Mouse (Mus musculus): Measurements from ENCODE around the gene Id3. TPM values are rescaled to one million over a fixed set of nuclear protein-coding genes. Genes with fewer than 3 reads are reported as not detected.

The Id3 gene
- polyA plus RNA-seq, 1 experiment from 2014 or later, result 411 TPM

- H3K9me3 ChIP-seq (replicated peaks; ENCODE audit: control insufficient read depth, low read length), result no peaks in the 10 kb centered on the region
These were observed 9.5 kb upstream of the Id3 start for GRCm38 (mm10) chr4:136133801-136134200.

GRCm38 (mm10) chr4:136134418-136134977, 8.8 kb upstream of the Id3 start:
- Histone ChIP-seq H3K4me1 (ENCODE audit: control insufficient read depth, insufficient read depth, low read length) (peaks cover 39% of the 10 kb centered on the region), H3K27me3 (ENCODE audit: control insufficient read depth, insufficient read depth, low read length) (peaks cover 3% of the 10 kb centered on the region; the same call in 1 of the 2 replicates), H3K27ac (ENCODE audit: low read depth, low read length) (peak overlapping the region; percentile 97), H3K36me3 (ENCODE audit: control insufficient read depth, insufficient read depth, low read length) (no peaks in the 10 kb centered on the region), H3K9me3 (replicated peaks; ENCODE audit: control insufficient read depth, low read length) (no peaks in the 10 kb centered on the region), H3K4me3 (ENCODE audit: low read depth, low read length) (peak overlapping the region; percentile 50), H3K4me2 (peak overlapping the region; percentile 88), H3K9ac (ENCODE audit: low read depth, low read length) (peak overlapping the region; percentile 79)
- under 1% methylated on average over 15 of the region's 15 CpGs for WGBS (ENCODE audit: insufficient replicate concordance)
- ATAC-seq (replicated peaks; ENCODE audit: insufficient number of reproducible peaks, low FRiP score, low TSS enrichment), result no peak; the same call in 1 of the 2 replicates

More at GRCm38 (mm10) chr4:136133801-136134200, 9.5 kb upstream of the Id3 start:
- Histone ChIP-seq H3K27ac (ENCODE audit: low read depth, low read length) (peak overlapping the region; percentile 97), H3K36me3 (ENCODE audit: control insufficient read depth, insufficient read depth, low read length) (no peaks in the 10 kb centered on the region), H3K4me1 (ENCODE audit: control insufficient read depth, insufficient read depth, low read length) (peaks cover 32% of the 10 kb centered on the region), H3K9ac (ENCODE audit: low read depth, low read length) (peak overlapping the region; percentile 79), H3K4me2 (peak overlapping the region; percentile 88), H3K27me3 (ENCODE audit: control insufficient read depth, insufficient read depth, low read length) (peaks cover 3% of the 10 kb centered on the region; the same call in 1 of the 2 replicates), H3K4me3 (ENCODE audit: low read depth, low read length) (peak overlapping the region; percentile 50; the same call in 1 of the 2 replicates)
- WGBS (ENCODE audit: insufficient replicate concordance), result 12% methylated on average over 9 of the region's 9 CpGs
- ATAC-seq (replicated peaks; ENCODE audit: insufficient number of reproducible peaks, low FRiP score, low TSS enrichment), result no peak

- Histone ChIP-seq H3K36me3 (ENCODE audit: control insufficient read depth, insufficient read depth, low read length) (no peaks in the 10 kb centered on the region), H3K9me3 (replicated peaks; ENCODE audit: control insufficient read depth, low read length) (no peaks in the 10 kb centered on the region), H3K4me2 (peak overlapping the region; percentile 88), H3K4me1 (ENCODE audit: control insufficient read depth, insufficient read depth, low read length) (peaks cover 44% of the 10 kb centered on the region), H3K4me3 (ENCODE audit: low read depth, low read length) (peak overlapping the region; percentile 50), H3K27me3 (ENCODE audit: control insufficient read depth, insufficient read depth, low read length) (peaks cover 3% of the 10 kb centered on the region; the same call in 1 of the 2 replicates), H3K27ac (ENCODE audit: low read depth, low read length) (peak overlapping the region; percentile 97), H3K9ac (ENCODE audit: low read depth, low read length) (peak overlapping the region; percentile 79)
- WGBS (ENCODE audit: insufficient replicate concordance), result 2% methylated on average over 49 of the region's 50 CpGs
- no peak; the same call in 1 of the 2 replicates for ATAC-seq (replicated peaks; ENCODE audit: insufficient number of reproducible peaks, low FRiP score, low TSS enrichment)
These were observed 8.1 kb upstream of the Id3 start for GRCm38 (mm10) chr4:136134978-136135873.

GRCm38 (mm10) chr4:136135874-136136728, 7.2 kb upstream of the Id3 start:
- no peak overlapping the region; the same call in 1 of the 2 replicates for H3K9ac ChIP-seq (ENCODE audit: low read depth, low read length)
- H3K4me2 ChIP-seq, result peak overlapping the region; percentile 88
- whole genome bisulfite sequencing (ENCODE audit: insufficient replicate concordance), result 31% methylated on average over 9 of the region's 9 CpGs
- peak overlapping the region; percentile 50 for H3K4me3 ChIP-seq (ENCODE audit: low read depth, low read length)
- no peaks in the 10 kb centered on the region for H3K36me3 ChIP-seq (ENCODE audit: control insufficient read depth, insufficient read depth, low read length)
- peak overlapping the region; percentile 97 for H3K27ac ChIP-seq (ENCODE audit: low read depth, low read length)
- ATAC-seq (replicated peaks; ENCODE audit: insufficient number of reproducible peaks, low FRiP score, low TSS enrichment), result no peak
- no peaks in the 10 kb centered on the region for H3K9me3 ChIP-seq (replicated peaks; ENCODE audit: control insufficient read depth, low read length)
- H3K4me1 ChIP-seq (ENCODE audit: control insufficient read depth, insufficient read depth, low read length), result peaks cover 50% of the 10 kb centered on the region
- H3K27me3 ChIP-seq (ENCODE audit: control insufficient read depth, insufficient read depth, low read length), result peaks cover 3% of the 10 kb centered on the region; the same call in 1 of the 2 replicates

GRCm38 (mm10) chr4:136139326-136140110, 3.8 kb upstream of the Id3 start:
- no peak overlapping the region for H3K4me3 ChIP-seq (ENCODE audit: low read depth, low read length)
- H3K27ac ChIP-seq (ENCODE audit: low read depth, low read length), result peak overlapping the region; percentile 97
- no peaks in the 10 kb centered on the region for H3K36me3 ChIP-seq (ENCODE audit: control insufficient read depth, insufficient read depth, low read length)
- 41% methylated on average over 17 of the region's 17 CpGs for WGBS (ENCODE audit: insufficient replicate concordance)
- H3K4me1 ChIP-seq (ENCODE audit: control insufficient read depth, insufficient read depth, low read length), result peaks cover 60% of the 10 kb centered on the region
- H3K9me3 ChIP-seq (replicated peaks; ENCODE audit: control insufficient read depth, low read length), result no peaks in the 10 kb centered on the region
- H3K9ac ChIP-seq (ENCODE audit: low read depth, low read length), result peak overlapping the region; percentile 22; the same call in 1 of the 2 replicates
- H3K4me2 ChIP-seq, result peak overlapping the region; percentile 54
- peaks cover 3% of the 10 kb centered on the region; the same call in 1 of the 2 replicates for H3K27me3 ChIP-seq (ENCODE audit: control insufficient read depth, insufficient read depth, low read length)
- no peak for ATAC-seq (replicated peaks; ENCODE audit: insufficient number of reproducible peaks, low FRiP score, low TSS enrichment)

GRCm38 (mm10) chr4:136140327-136141250, 2.7 kb upstream of the Id3 start:
- Histone ChIP-seq H3K4me3 (ENCODE audit: low read depth, low read length) (peak overlapping the region; percentile 18; the same call in 1 of the 2 replicates), H3K36me3 (ENCODE audit: control insufficient read depth, insufficient read depth, low read length) (no peaks in the 10 kb centered on the region), H3K9ac (ENCODE audit: low read depth, low read length) (peak overlapping the region; percentile 66), H3K27ac (ENCODE audit: low read depth, low read length) (peak overlapping the region; percentile 97), H3K4me1 (ENCODE audit: control insufficient read depth, insufficient read depth, low read length) (peaks cover 55% of the 10 kb centered on the region), H3K4me2 (peak overlapping the region; percentile 54), H3K9me3 (replicated peaks; ENCODE audit: control insufficient read depth, low read length) (no peaks in the 10 kb centered on the region), H3K27me3 (ENCODE audit: control insufficient read depth, insufficient read depth, low read length) (no peaks in the 10 kb centered on the region)
- peak; percentile 82 for ATAC-seq (replicated peaks; ENCODE audit: insufficient number of reproducible peaks, low FRiP score, low TSS enrichment)
- WGBS (ENCODE audit: insufficient replicate concordance), result 8% methylated on average over 31 of the region's 31 CpGs
